Mouse (Mus musculus): ENCODE results near the gene Akap6.

- TF ChIP-seq TCF12 (IDR thresholded peaks at IDR 0.05; ENCODE audit: low read depth, low read length) (no peak), CTCF (IDR thresholded peaks at IDR 0.05 in 2 of 3, conservative IDR thresholded peaks at IDR 0.05 in 1 of 3; ENCODE audit: control insufficient read depth in 1 of 3, insufficient read depth in 1 of 3, low read depth in 2 of 3, low read length in 3 of 3, poor library complexity in 1 of 3, severe bottlenecking in 1 of 3) (no peak), ZMIZ1 (IDR thresholded peaks at IDR 0.05; ENCODE audit: low read depth, low read length) (no peak), POLR2A (IDR thresholded peaks at IDR 0.05; ENCODE audit: control insufficient read depth in 1 of 2, insufficient read depth in 1 of 2, low read depth in 1 of 2, low read length in 2 of 2, poor library complexity in 1 of 2) (no peak), UBTF (IDR thresholded peaks at IDR 0.05; ENCODE audit: borderline replicate concordance, insufficient read depth, low read depth, low read length) (no peak), TAL1 (IDR thresholded peaks at IDR 0.05; ENCODE audit: low read length) (no peak), SIN3A (IDR thresholded peaks at IDR 0.05; ENCODE audit: low read length) (no peak), MAFK (IDR thresholded peaks at IDR 0.05; ENCODE audit: borderline replicate concordance, low read depth, low read length) (no peak), KAT2A (conservative IDR thresholded peaks at IDR 0.05; ENCODE audit: low read depth, low read length) (no peak), JUND (IDR thresholded peaks at IDR 0.05; ENCODE audit: low read depth, low read length) (no peak), POLR2AphosphoS2 (IDR thresholded peaks at IDR 0.05; ENCODE audit: low read length) (no peak)
Measured at GRCm38 (mm10) chr12:52893656-52894405, 194.6 kb downstream of the Akap6 start.
